Mouse (Mus musculus) heart, adult 18-20 months (tissue): ENCODE measurements around the gene Zdhhc14. TPM values are rescaled to one million over a fixed set of nuclear protein-coding genes. Genes with fewer than 3 reads are reported as not detected.

Source experiments
- DNase-seq, 2 experiments: peaks; one replicate each; pipeline ENCODE4 v3.0.0; 2021 to 2022; ENCODE audit warnings: mixed read lengths in 1 of 2
- total RNA-seq, 2 experiments: library from RNA; stranded (reverse); gene quantifications; 2 replicates each; pipeline ENCODE4 v1.2.3; 2021

Zdhhc14 gene
- total RNA-seq, 2 experiments from 2014 or later, result 4.5 to 5.7 TPM

- peak; percentile 45 to 58 for DNase-seq
Observed at GRCm38 (mm10) chr17:5770265-5771249, 278.2 kb downstream of the Zdhhc14 start.

- peak; percentile 57 to 67 for DNase-seq
Observed at GRCm38 (mm10) chr17:5780213-5780975, 288.0 kb downstream of the Zdhhc14 start.

- DNase-seq, result no peak
Observed at GRCm38 (mm10) chr17:5785238-5785637, 292.9 kb downstream of the Zdhhc14 start.

GRCm38 (mm10) chr17:5792164-5792791 lies 299.9 kb downstream of the Zdhhc14 start:
- DNase-seq, result no peak

GRCm38 (mm10) chr17:5793593-5793992 lies 301.2 kb downstream of the Zdhhc14 start:
- DNase-seq, result no peak

- peak in 1 of 2 experiments; percentile 52 for DNase-seq
Observed at GRCm38 (mm10) chr17:5794276-5794675, 301.9 kb downstream of the Zdhhc14 start.

GRCm38 (mm10) chr17:5795369-5795768 lies 303.0 kb downstream of the Zdhhc14 start:
- DNase-seq, result no peak

- peak; percentile 86 to 87 for DNase-seq
Observed at GRCm38 (mm10) chr17:5795878-5796277, 303.5 kb downstream of the Zdhhc14 start.

- no peak for DNase-seq
Observed at GRCm38 (mm10) chr17:5797124-5797760, 304.9 kb downstream of the Zdhhc14 start.

GRCm38 (mm10) chr17:5798221-5798801 lies 306.0 kb downstream of the Zdhhc14 start:
- DNase-seq, result peak in 1 of 2 experiments; percentile 57

GRCm38 (mm10) chr17:5798900-5799299 lies 306.5 kb downstream of the Zdhhc14 start:
- no peak for DNase-seq

GRCm38 (mm10) chr17:5799396-5800021 lies 307.2 kb downstream of the Zdhhc14 start:
- no peak for DNase-seq

GRCm38 (mm10) chr17:5800254-5800653 lies 307.9 kb downstream of the Zdhhc14 start:
- DNase-seq, result no peak

- no peak for DNase-seq
Observed at GRCm38 (mm10) chr17:5800824-5801560, 308.6 kb downstream of the Zdhhc14 start.

GRCm38 (mm10) chr17:5801761-5802655 lies 309.7 kb downstream of the Zdhhc14 start:
- DNase-seq, result no peak

GRCm38 (mm10) chr17:5802656-5802955 lies 310.2 kb downstream of the Zdhhc14 start:
- no peak for DNase-seq
